Mouse (Mus musculus): ENCODE data around the gene Rnf40.

DNA sequence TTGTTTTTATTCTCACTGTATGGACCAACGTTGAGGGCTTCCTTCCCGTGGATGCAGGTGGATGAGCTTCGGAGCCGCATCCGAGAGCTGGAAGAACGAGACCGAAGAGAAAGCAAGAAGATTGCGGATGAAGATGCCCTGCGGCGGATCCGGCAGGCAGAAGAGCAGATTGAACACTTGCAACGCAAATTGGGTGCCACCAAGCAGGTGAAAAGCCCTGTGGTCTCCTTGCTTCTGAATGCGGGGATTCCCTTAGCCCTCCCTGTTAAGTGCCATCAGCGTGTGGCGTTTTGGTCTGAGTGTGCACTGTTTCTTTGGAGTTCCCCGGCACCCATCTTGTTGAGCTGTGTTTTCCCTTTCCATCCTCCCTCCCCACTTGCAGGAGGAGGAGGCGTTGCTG, 8.2 kb downstream of the Rnf40 start:
- TF ChIP-seq POLR2A (IDR thresholded peaks at IDR 0.05; ENCODE audit: insufficient read length, low read depth) (no peak), E2F4 (IDR thresholded peaks at IDR 0.05; ENCODE audit: insufficient read depth) (no peak), MAX (IDR thresholded peaks at IDR 0.05; ENCODE audit: low read depth) (no peak)
